In genomic region chr13:78208689-78209410, GRCm38 (mm10) we compare ENCODE assay signal across 10 mouse cellular contexts. TPM values are rescaled to one million over a fixed set of nuclear protein-coding genes. Genes with fewer than 3 reads are reported as not detected.
DNase-seq lines count a peak whose midpoint lies in the region; ATAC-seq lines count a peak whose summit lies in the region.
"Had no signal": no experiment of that assay in that cellular context is flagged by ENCODE, and none has a peak within 500 bp of the region (broad histone marks: within the 10 kb centered on the region; RNA-seq: fewer than 3 reads in every experiment).

No protein-coding gene starts in this region.

- no peak for ATAC-seq in heart, embryonic 13.5 days (ENCODE audit: extremely low read depth, insufficient number of reproducible peaks, low FRiP score, low TSS enrichment)
- ATAC-seq in hindbrain, embryonic 13.5 days (ENCODE audit: low FRiP score) = no peak
- no peak for ATAC-seq in neural tube, embryonic 13.5 days (ENCODE audit: low read depth)

- no peak overlapping the region for H3K4me3 ChIP-seq in heart, embryonic 13.5 days
- peak overlapping the region; percentile 50; the same call in 1 of the 2 replicates for H3K4me3 ChIP-seq in embryonic facial prominence, embryonic 10.5 days
- H3K4me3 ChIP-seq in hindbrain, embryonic 13.5 days = peak overlapping the region; percentile 44
- no peak overlapping the region; the same call in 1 of the 2 replicates for H3K4me3 ChIP-seq in neural tube, embryonic 13.5 days

- peaks cover 15% of the 10 kb centered on the region for H3K4me1 ChIP-seq in heart, embryonic 13.5 days
- peaks cover 91% of the 10 kb centered on the region for H3K4me1 ChIP-seq in embryonic facial prominence, embryonic 10.5 days
- H3K4me1 ChIP-seq in hindbrain, embryonic 13.5 days (replicated peaks) = peaks cover 73% of the 10 kb centered on the region
- H3K4me1 ChIP-seq in neural tube, embryonic 13.5 days (replicated peaks) = peaks cover 82% of the 10 kb centered on the region

- intact Hi-C loops in heart, postnatal 25 days (cut with DNase I) = loop anchor here (10.0 kb wide), 3 partner anchors 344 to 1164 kb away; partner anchors contain the start of genes 2210408I21Rik and Slf1

- DNase-seq in heart, postnatal 25 days (ENCODE audit: low spot score) = no peak
- no peak for DNase-seq in embryonic facial prominence, embryonic 10.5 days (ENCODE audit: low spot score)
- no peak for DNase-seq in yolk sac, embryonic 10.5 days (ENCODE audit: low spot score)
- DNase-seq in cerebellum, postnatal 25 days = no peak
- no peak for DNase-seq in thymus, postnatal 10 days (ENCODE audit: low spot score in 2 of 2)

- H3K27ac ChIP-seq in heart, embryonic 13.5 days (replicated peaks) = no peak overlapping the region
- peak overlapping the region; percentile 86 for H3K27ac ChIP-seq in embryonic facial prominence, embryonic 10.5 days (replicated peaks)
- H3K27ac ChIP-seq in hindbrain, embryonic 13.5 days = peak overlapping the region; percentile 84
- 0 out of 2 replicates have a peak overlapping the region, but pooled peaks have one; percentile 38 for H3K27ac ChIP-seq in neural tube, embryonic 13.5 days (replicated peaks)
- H3K27ac ChIP-seq: limb, embryonic 15.5 days; macrophage had no signal

- peak overlapping the region; percentile 86; the same call in 1 of the 2 replicates for H3K4me2 ChIP-seq in heart, embryonic 13.5 days
- H3K4me2 ChIP-seq in hindbrain, embryonic 13.5 days = peak overlapping the region; percentile 92
- peak overlapping the region; percentile 92 for H3K4me2 ChIP-seq in neural tube, embryonic 13.5 days

- WGBS in heart, embryonic 13.5 days = 33% methylated on average over 14 of the region's 14 CpGs
- 11% methylated on average over 14 of the region's 14 CpGs for WGBS in embryonic facial prominence, embryonic 10.5 days
- WGBS in hindbrain, embryonic 13.5 days = 9% methylated on average over 14 of the region's 14 CpGs
- 11% methylated on average over 14 of the region's 14 CpGs for WGBS in neural tube, embryonic 13.5 days

- H3K36me3 ChIP-seq in heart, embryonic 13.5 days = no peaks in the 10 kb centered on the region
- no peaks in the 10 kb centered on the region for H3K36me3 ChIP-seq in embryonic facial prominence, embryonic 10.5 days (replicated peaks)
- no peaks in the 10 kb centered on the region for H3K36me3 ChIP-seq in hindbrain, embryonic 13.5 days
- no peaks in the 10 kb centered on the region for H3K36me3 ChIP-seq in neural tube, embryonic 13.5 days
- H3K36me3 ChIP-seq: limb, embryonic 15.5 days had no signal

- no peak overlapping the region for H3K9ac ChIP-seq in heart, embryonic 13.5 days
- peak overlapping the region; percentile 79 for H3K9ac ChIP-seq in hindbrain, embryonic 13.5 days
- 0 out of 2 replicates have a peak overlapping the region, but pooled peaks have one; percentile 26 for H3K9ac ChIP-seq in neural tube, embryonic 13.5 days
- H3K9ac ChIP-seq: limb, embryonic 15.5 days had no signal

- H3K9me3 ChIP-seq in heart, embryonic 13.5 days = no peaks in the 10 kb centered on the region
- H3K9me3 ChIP-seq in embryonic facial prominence, embryonic 10.5 days = no peaks in the 10 kb centered on the region
- no peaks in the 10 kb centered on the region for H3K9me3 ChIP-seq in hindbrain, embryonic 13.5 days
- H3K9me3 ChIP-seq in neural tube, embryonic 13.5 days = no peaks in the 10 kb centered on the region
- H3K9me3 ChIP-seq: limb, embryonic 15.5 days had no signal

- peaks cover 86% of the 10 kb centered on the region for H3K27me3 ChIP-seq in heart, embryonic 13.5 days (replicated peaks)
- H3K27me3 ChIP-seq in embryonic facial prominence, embryonic 10.5 days (replicated peaks; ENCODE audit: low read depth, poor library complexity, severe bottlenecking) = peaks cover 83% of the 10 kb centered on the region
- 0 out of 2 replicates have a peak, but pooled peaks cover 5% of the 10 kb centered on the region for H3K27me3 ChIP-seq in hindbrain, embryonic 13.5 days
- no peaks in the 10 kb centered on the region; the same call in 1 of the 2 replicates for H3K27me3 ChIP-seq in neural tube, embryonic 13.5 days

RNA-seq across cellular contexts. Expression of gene Nr2f1, which starts 9.3 kb away (rescaled TPM):
- polyA plus RNA-seq in heart, embryonic 13.5 days (2015; fragmentation: Nextera tagmentation; extraction: Ambion mirVana) = 4.1 and 4.6 TPM in 2 replicates
- 1 to 10 TPM; 2.3 to 2.9 TPM for total RNA-seq in heart, postnatal 25 days (2021)
- 54.4 and 58.6 TPM in 2 replicates for polyA plus RNA-seq in embryonic facial prominence, embryonic 10.5 days (2016; fragmentation: Nextera tagmentation; extraction: Ambion mirVana)
- 68.9 and 71.3 TPM in 2 replicates for polyA plus RNA-seq in hindbrain, embryonic 13.5 days (2015; fragmentation: Nextera tagmentation; extraction: Ambion mirVana)
- 46.8 and 47.9 TPM in 2 replicates for polyA plus RNA-seq in neural tube, embryonic 13.5 days (2015; fragmentation: Nextera tagmentation; extraction: Ambion mirVana)
- polyA plus RNA-seq: macrophage had no signal

Comparison
In these comparisons a context has a peak if more than half of its experiments do, and no peak if none do; other contexts are left out.
1. H3K4me3 ChIP-seq: peak in embryonic facial prominence, embryonic 10.5 days (single experiment) and hindbrain, embryonic 13.5 days (single experiment); none in heart, embryonic 13.5 days (single experiment) and neural tube, embryonic 13.5 days (single experiment).
2. Peak in every context shown above with its lines, with median percentiles within 50 percentile points of each other: H3K4me2 ChIP-seq.